Mouse (Mus musculus): ENCODE results near the gene Ctnnbip1. TPM values are rescaled to one million over a fixed set of nuclear protein-coding genes. Genes with fewer than 3 reads are reported as not detected.

Gene Ctnnbip1
- polyA plus RNA-seq, 1 experiment from 2014 or later = 40.1 TPM

DNA sequence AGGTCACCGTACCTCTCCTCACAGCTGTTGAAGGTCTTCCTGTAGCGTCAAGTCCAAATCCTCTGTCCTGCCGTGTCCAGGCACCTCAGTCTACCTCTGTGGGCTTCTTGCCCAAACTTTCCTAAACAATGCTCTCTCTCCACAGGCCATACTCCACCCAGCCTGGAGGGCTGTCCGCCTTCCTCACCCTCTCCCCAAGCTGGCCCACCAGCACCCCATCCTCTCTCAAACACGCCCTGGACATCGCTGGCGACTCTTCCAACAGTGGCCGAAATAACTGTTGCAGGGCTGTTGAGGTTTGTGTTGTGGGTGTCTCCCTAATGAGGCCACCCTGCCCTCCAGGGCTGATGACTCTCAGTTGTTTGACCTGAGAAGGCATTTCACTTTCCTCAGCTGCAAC is 67.2 kb downstream of the Ctnnbip1 start:
- H3K27me3 ChIP-seq (replicated peaks; ENCODE audit: insufficient read depth, low read length) = no peaks in the 10 kb centered on the region
- no peak overlapping the region for H3K4me2 ChIP-seq (replicated peaks; ENCODE audit: low read depth, low read length)
- ATAC-seq (no peak), DNase-seq (ENCODE audit: low spot score) (no peak)
- no peak overlapping the region for H3K4me3 ChIP-seq (ENCODE audit: low read depth, low read length)
- WGBS = 74% methylated on average over 8 of the region's 8 CpGs
- no peaks in the 10 kb centered on the region for H3K36me3 ChIP-seq (ENCODE audit: insufficient read depth, low read length)
- no peaks in the 10 kb centered on the region for H3K9me3 ChIP-seq (ENCODE audit: low read length)
- no peaks in the 10 kb centered on the region for H3K4me1 ChIP-seq (ENCODE audit: insufficient read depth, low read depth, low read length)
- H3K9ac ChIP-seq (replicated peaks; ENCODE audit: low read depth) = no peak overlapping the region
- no peak overlapping the region for H3K27ac ChIP-seq (ENCODE audit: low read length)
- TF ChIP-seq EP300 (IDR thresholded peaks at IDR 0.05) = no peak
- TF ChIP-seq CTCF (IDR thresholded peaks at IDR 0.05) = no peak

DNA sequence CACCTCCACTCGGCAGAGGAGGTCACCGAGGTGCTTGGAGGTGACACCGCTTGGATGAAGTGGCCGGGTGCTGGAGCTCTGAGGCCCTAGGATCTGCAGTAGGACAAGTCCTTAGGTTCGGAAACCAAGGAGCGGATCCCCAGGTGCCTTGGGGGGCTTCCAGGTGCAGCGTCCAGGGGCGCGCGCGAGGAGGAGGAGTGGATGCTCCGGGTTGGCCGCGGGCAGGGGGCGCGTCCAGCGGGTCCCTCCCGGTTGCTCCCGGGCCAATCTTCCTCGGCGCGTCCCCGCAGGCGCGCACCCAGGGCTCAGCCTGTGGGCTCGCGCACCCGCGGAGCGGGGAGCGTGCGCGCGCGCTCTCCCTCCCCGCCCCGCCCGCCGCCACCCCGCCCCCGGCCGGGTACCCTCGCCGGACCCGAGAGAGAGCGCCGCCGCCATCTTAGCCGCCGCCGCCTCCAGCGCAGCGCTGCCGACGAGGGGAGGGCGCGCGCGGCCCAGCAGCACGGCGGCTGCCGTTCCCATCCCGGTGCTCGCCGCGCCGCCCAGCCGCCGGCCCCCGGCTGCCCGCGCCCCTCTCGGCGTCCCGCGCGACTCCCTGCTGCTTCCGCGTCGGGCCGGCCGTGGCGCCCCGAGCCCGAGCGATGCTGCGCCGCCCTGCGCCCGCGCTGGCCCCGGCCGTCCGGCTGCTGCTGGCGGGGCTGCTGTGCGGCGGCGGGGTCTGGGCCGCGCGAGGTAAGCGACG is 68.2 kb downstream of the Ctnnbip1 start, which contains the start of gene Clstn1:
Gene Clstn1 (plus strand): TSS at position 425 of the 739 bp plus-strand sequence.
- Histone ChIP-seq H3K36me3 (ENCODE audit: insufficient read depth, low read length) (no peaks in the 10 kb centered on the region), H3K27ac (ENCODE audit: low read length) (peak within 1 kb of the TSS; percentile 26; the same call in 1 of the 2 replicates), H3K4me2 (replicated peaks; ENCODE audit: low read depth, low read length) (peak within 1 kb of the TSS; percentile 95), H3K4me1 (ENCODE audit: insufficient read depth, low read depth, low read length) (no peaks in the 10 kb centered on the region), H3K27me3 (replicated peaks; ENCODE audit: insufficient read depth, low read length) (no peaks in the 10 kb centered on the region), H3K9me3 (ENCODE audit: low read length) (no peaks in the 10 kb centered on the region), H3K4me3 (ENCODE audit: low read depth, low read length) (peak within 1 kb of the TSS; percentile 76), H3K9ac (replicated peaks; ENCODE audit: low read depth) (peak within 1 kb of the TSS; percentile 68)
- 2% methylated on average over 40 of the region's 103 CpGs for WGBS
- ATAC-seq = peak; percentile 87
- DNase-seq (ENCODE audit: low spot score) = peak; percentile 72
- no peak for TF ChIP-seq CTCF (IDR thresholded peaks at IDR 0.05)
- no peak for TF ChIP-seq EP300 (IDR thresholded peaks at IDR 0.05)

DNA sequence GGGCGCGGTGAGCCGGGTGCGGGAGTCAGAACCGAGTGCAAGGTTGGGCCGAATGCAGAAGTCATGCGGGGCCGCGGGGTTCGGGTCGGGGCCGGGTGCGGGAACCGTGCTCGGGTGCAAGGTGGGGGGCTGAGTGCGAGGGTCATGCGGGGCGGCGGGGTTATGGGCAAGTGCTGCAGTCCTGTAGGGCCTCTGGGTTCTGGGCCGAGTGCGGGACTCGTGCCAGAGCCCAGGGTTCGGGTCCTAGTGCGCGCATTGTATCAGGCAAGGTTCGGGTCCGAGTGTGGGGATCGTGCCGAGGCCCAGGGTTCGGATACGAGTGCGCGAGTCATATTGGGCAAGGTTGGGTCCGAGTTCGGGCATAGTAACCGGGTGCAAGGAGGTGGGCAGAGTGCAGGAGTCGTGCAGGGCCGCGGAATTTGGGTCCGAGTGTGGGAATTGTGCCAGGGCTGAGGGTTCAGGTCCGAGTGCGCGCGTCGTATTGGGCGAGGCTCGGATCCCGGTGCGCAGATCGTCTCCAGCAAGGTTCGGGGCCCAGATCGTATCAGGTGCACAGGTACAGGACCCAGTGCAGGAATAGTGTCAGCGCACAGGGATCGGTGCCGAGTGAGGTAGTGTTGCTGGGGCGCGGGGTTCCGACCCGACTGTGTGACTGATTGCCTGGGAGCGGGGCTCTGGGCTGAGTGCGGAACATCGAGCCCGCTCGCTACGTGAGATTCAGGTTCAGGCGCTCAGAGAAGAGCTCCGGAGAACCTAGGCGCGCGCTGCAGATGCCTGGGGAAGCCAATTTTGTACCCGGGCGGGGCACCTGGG is 69.0 kb downstream of the Ctnnbip1 start:
- Histone ChIP-seq H3K4me2 (replicated peaks; ENCODE audit: low read depth, low read length) (peak overlapping the region; percentile 95), H3K36me3 (ENCODE audit: insufficient read depth, low read length) (no peaks in the 10 kb centered on the region), H3K4me3 (ENCODE audit: low read depth, low read length) (peak overlapping the region; percentile 76), H3K9me3 (ENCODE audit: low read length) (no peaks in the 10 kb centered on the region), H3K9ac (replicated peaks; ENCODE audit: low read depth) (peak overlapping the region; percentile 68), H3K27me3 (replicated peaks; ENCODE audit: insufficient read depth, low read length) (no peaks in the 10 kb centered on the region), H3K4me1 (ENCODE audit: insufficient read depth, low read depth, low read length) (no peaks in the 10 kb centered on the region), H3K27ac (ENCODE audit: low read length) (peak overlapping the region; percentile 26; the same call in 1 of the 2 replicates)
- ATAC-seq (peak; percentile 44), DNase-seq (ENCODE audit: low spot score) (peak; percentile 44)
- TF ChIP-seq EP300 (IDR thresholded peaks at IDR 0.05) = no peak
- TF ChIP-seq CTCF (IDR thresholded peaks at IDR 0.05) = no peak
- WGBS = 1% methylated on average over 68 of the region's 72 CpGs

DNA sequence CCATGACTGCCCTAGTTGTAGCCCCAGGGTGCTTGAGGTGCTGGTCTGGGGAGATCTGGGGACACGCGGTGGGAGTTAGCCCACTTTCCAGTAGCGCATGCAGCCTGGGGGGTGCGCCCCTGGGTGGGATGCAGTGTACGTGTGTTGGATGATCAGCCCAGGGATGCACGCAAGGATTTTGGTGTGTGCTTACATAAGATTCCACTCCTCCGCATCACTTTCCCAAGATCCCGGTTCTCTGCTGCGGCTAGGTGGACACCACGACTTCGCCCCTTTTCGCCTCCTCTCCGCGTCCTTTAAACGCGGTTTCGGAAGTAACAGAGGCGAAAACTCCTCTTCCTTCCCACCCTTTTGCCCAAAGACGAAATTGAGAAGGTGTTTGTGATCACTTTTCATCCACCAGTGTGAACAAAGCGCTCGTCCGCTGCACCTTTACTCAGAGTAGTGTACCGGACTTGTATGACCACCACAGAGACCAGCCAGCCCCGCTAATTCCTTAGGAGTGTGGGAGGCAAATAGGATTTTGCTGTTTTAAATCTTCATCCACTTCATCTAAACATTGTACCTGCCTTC is 69.6 kb downstream of the Ctnnbip1 start:
- Histone ChIP-seq H3K4me3 (ENCODE audit: low read depth, low read length) (peak overlapping the region; percentile 76), H3K36me3 (ENCODE audit: insufficient read depth, low read length) (no peaks in the 10 kb centered on the region), H3K9ac (replicated peaks; ENCODE audit: low read depth) (no peak overlapping the region), H3K4me1 (ENCODE audit: insufficient read depth, low read depth, low read length) (no peaks in the 10 kb centered on the region), H3K9me3 (ENCODE audit: low read length) (no peaks in the 10 kb centered on the region), H3K4me2 (replicated peaks; ENCODE audit: low read depth, low read length) (peak overlapping the region; percentile 95), H3K27me3 (replicated peaks; ENCODE audit: insufficient read depth, low read length) (no peaks in the 10 kb centered on the region), H3K27ac (ENCODE audit: low read length) (no peak overlapping the region)
- DNase-seq (ENCODE audit: low spot score) = no peak
- no peak for ATAC-seq
- 5% methylated on average over 24 of the region's 24 CpGs for WGBS
- TF ChIP-seq CTCF (IDR thresholded peaks at IDR 0.05) (no peak), EP300 (IDR thresholded peaks at IDR 0.05) (no peak)

DNA sequence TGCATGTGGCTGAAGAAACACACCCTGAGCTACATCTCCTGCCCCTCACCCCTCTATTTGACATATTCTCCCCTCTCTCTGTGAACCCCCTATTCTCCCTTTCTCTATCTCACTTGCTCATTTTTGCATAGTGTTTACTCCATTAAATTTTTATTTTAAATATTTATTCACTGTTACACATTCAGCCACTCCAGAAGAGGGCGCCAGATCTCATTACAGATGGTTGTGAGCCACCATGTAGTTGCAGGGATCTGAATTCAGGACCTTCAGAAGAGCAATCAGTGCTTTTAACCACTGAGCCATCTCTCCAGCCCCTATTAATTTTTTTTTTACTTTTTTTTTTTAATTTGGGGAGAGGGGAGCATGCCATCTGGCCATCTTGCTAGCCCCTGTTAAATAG is 72.2 kb downstream of the Ctnnbip1 start:
- Histone ChIP-seq H3K4me3 (ENCODE audit: low read depth, low read length) (no peak overlapping the region), H3K27ac (ENCODE audit: low read length) (no peak overlapping the region), H3K9me3 (ENCODE audit: low read length) (no peaks in the 10 kb centered on the region), H3K4me2 (replicated peaks; ENCODE audit: low read depth, low read length) (no peak overlapping the region), H3K27me3 (replicated peaks; ENCODE audit: insufficient read depth, low read length) (no peaks in the 10 kb centered on the region), H3K9ac (replicated peaks; ENCODE audit: low read depth) (no peak overlapping the region), H3K36me3 (ENCODE audit: insufficient read depth, low read length) (no peaks in the 10 kb centered on the region), H3K4me1 (ENCODE audit: insufficient read depth, low read depth, low read length) (no peaks in the 10 kb centered on the region)
- no peak for ATAC-seq
- DNase-seq (ENCODE audit: low spot score) = no peak
- WGBS = 74% methylated on average over 1 of the region's 1 CpGs
- TF ChIP-seq CTCF (IDR thresholded peaks at IDR 0.05) (peak; percentile 53), EP300 (IDR thresholded peaks at IDR 0.05) (no peak)

DNA sequence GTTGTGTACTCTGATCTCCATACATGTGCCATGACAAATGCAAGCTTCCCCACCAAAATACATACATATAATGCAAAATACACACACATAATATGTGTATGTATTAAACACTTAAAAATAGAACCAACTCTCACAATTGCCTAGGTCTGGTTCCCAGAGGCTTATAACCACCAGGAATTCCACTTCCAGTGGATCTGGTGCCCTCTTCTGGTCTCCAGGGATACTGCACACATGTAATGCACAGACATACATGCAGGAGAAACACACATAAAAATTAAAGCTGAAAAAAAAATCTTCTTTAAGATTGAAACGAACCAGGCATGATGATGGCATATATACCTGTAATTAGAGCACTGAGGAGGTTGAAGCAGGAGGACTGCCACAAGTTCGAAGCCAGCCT is 73.5 kb downstream of the Ctnnbip1 start:
- TF ChIP-seq EP300 (IDR thresholded peaks at IDR 0.05) (no peak), CTCF (IDR thresholded peaks at IDR 0.05) (peak; percentile 62)
- Histone ChIP-seq H3K4me1 (ENCODE audit: insufficient read depth, low read depth, low read length) (no peaks in the 10 kb centered on the region), H3K27ac (ENCODE audit: low read length) (no peak overlapping the region), H3K4me2 (replicated peaks; ENCODE audit: low read depth, low read length) (no peak overlapping the region), H3K27me3 (replicated peaks; ENCODE audit: insufficient read depth, low read length) (no peaks in the 10 kb centered on the region), H3K36me3 (ENCODE audit: insufficient read depth, low read length) (no peaks in the 10 kb centered on the region), H3K9ac (replicated peaks; ENCODE audit: low read depth) (no peak overlapping the region), H3K9me3 (ENCODE audit: low read length) (no peaks in the 10 kb centered on the region), H3K4me3 (ENCODE audit: low read depth, low read length) (no peak overlapping the region)
- ATAC-seq = no peak
- WGBS = 93% methylated on average over 2 of the region's 2 CpGs
- no peak for DNase-seq (ENCODE audit: low spot score)
